ENCODE assay signal across 14 mouse cellular contexts in the genomic region with DNA sequence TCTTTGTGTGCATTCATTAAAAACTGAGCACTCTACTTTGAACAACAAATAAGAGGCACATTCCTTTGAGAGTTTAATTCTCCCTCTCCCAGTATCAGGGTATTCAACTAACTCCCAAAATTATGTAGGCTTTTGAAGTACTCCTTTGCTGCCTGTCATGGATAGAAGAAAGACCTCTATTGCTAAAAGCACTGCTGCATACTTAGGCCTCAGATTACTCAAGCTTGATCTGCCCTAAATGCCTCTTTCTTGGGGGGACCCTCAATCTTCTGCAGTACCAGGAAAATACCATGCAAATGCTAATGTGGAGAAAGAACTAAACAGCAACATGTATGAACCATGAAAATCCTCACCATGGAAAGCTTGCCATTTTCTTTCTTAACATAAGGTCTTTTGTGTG.
"Had no signal": no experiment of that assay in that cellular context is flagged by ENCODE, and none has a peak within 500 bp of the region (broad histone marks: within the 10 kb centered on the region; RNA-seq: fewer than 3 reads in every experiment).

No protein-coding gene starts in this region.

- H3K9ac ChIP-seq: liver, embryonic 15.5 days; midbrain, embryonic 15.5 days; neural tube, embryonic 12.5 days; stomach, embryonic 15.5 days had no signal

- DNase-seq: kidney, adult 11 months; kidney, postnatal 25 days; lung, adult 2 months; lung, postnatal 36 days; thymus, adult 2 months; thymus, postnatal 25 days had no signal

- H3K4me1 ChIP-seq: limb, embryonic 10.5 days; liver, embryonic 15.5 days; midbrain, embryonic 15.5 days; neural tube, embryonic 12.5 days; stomach, embryonic 15.5 days had no signal

- H3K27ac ChIP-seq: left cerebral cortex, adult 2 months; limb, embryonic 10.5 days; liver, embryonic 15.5 days; midbrain, embryonic 15.5 days; neural tube, embryonic 12.5 days; stomach, embryonic 15.5 days had no signal

- H3K36me3 ChIP-seq: limb, embryonic 10.5 days; liver, embryonic 15.5 days; midbrain, embryonic 15.5 days; neural tube, embryonic 12.5 days; stomach, embryonic 15.5 days had no signal

- H3K4me2 ChIP-seq: liver, embryonic 11.5 days; liver, embryonic 15.5 days; midbrain, embryonic 15.5 days; neural tube, embryonic 12.5 days; stomach, embryonic 15.5 days had no signal

- ATAC-seq: lung, postnatal 0 days; midbrain, embryonic 15.5 days had no signal

- H3K4me3 ChIP-seq: left cerebral cortex, adult 2 months; limb, embryonic 10.5 days; liver, embryonic 15.5 days; midbrain, embryonic 15.5 days; neural tube, embryonic 12.5 days; stomach, embryonic 15.5 days had no signal

- H3K9me3 ChIP-seq: limb, embryonic 10.5 days; liver, embryonic 15.5 days; midbrain, embryonic 15.5 days; neural tube, embryonic 12.5 days; stomach, embryonic 15.5 days had no signal

- H3K27me3 ChIP-seq: liver, embryonic 15.5 days; midbrain, embryonic 15.5 days; neural tube, embryonic 12.5 days; stomach, embryonic 15.5 days had no signal
